Mouse (Mus musculus): Measurements from ENCODE around the gene Scnn1a. TPM values are rescaled to one million over a fixed set of nuclear protein-coding genes. Genes with fewer than 3 reads are reported as not detected.
A peak's percentile ranks its signal among the peaks of the same experiment; 100 is the strongest.
"Not testable (repeated sequence)": the region's sequence is repeated elsewhere in the genome, so short reads cannot be mapped to it uniquely, and the experiment has no call there.

Gene Scnn1a
- polyA plus RNA-seq, 1 experiment from 2014 or later: 1.1 TPM

GRCm38 (mm10) chr6:125294049-125294448, 26.4 kb upstream of the Scnn1a start:
- no peaks in the 10 kb centered on the region for H3K27me3 ChIP-seq (ENCODE audit: insufficient read depth, low read length)
- H3K9ac ChIP-seq (replicated peaks): no peak overlapping the region
- no peaks in the 10 kb centered on the region for H3K4me1 ChIP-seq (ENCODE audit: insufficient read depth)
- no peak overlapping the region for H3K4me2 ChIP-seq (ENCODE audit: low read depth, low read length)
- no peaks in the 10 kb centered on the region for H3K9me3 ChIP-seq (ENCODE audit: low read length)
- TF ChIP-seq CTCF (IDR thresholded peaks at IDR 0.05; ENCODE audit: low read depth): no peak
- TF ChIP-seq EP300 (IDR thresholded peaks at IDR 0.05; ENCODE audit: low read depth): no peak
- 71% methylated on average over 4 of the region's 4 CpGs for WGBS (ENCODE audit: insufficient replicate concordance)
- ATAC-seq (no peak), DNase-seq (no peak)
- no peak overlapping the region for H3K4me3 ChIP-seq (ENCODE audit: low read depth, low read length)
- no peak overlapping the region for H3K27ac ChIP-seq (ENCODE audit: low read depth)
- no peaks in the 10 kb centered on the region for H3K36me3 ChIP-seq (replicated peaks; ENCODE audit: insufficient read depth, low read length)

- no peaks in the 10 kb centered on the region for H3K36me3 ChIP-seq (replicated peaks; ENCODE audit: insufficient read depth, low read length)
- H3K9ac ChIP-seq (replicated peaks): no peak overlapping the region
- no peak for ATAC-seq
- H3K4me1 ChIP-seq (ENCODE audit: insufficient read depth): no peaks in the 10 kb centered on the region
- TF ChIP-seq EP300 (IDR thresholded peaks at IDR 0.05; ENCODE audit: low read depth): no peak
- TF ChIP-seq CTCF (IDR thresholded peaks at IDR 0.05; ENCODE audit: low read depth): no peak
- no peaks in the 10 kb centered on the region for H3K27me3 ChIP-seq (ENCODE audit: insufficient read depth, low read length)
- DNase-seq: no peak
- H3K4me2 ChIP-seq (ENCODE audit: low read depth, low read length): no peak overlapping the region
- no peak overlapping the region for H3K27ac ChIP-seq (ENCODE audit: low read depth)
- no peaks in the 10 kb centered on the region for H3K9me3 ChIP-seq (ENCODE audit: low read length)
- no peak overlapping the region for H3K4me3 ChIP-seq (ENCODE audit: low read depth, low read length)
- 45% methylated on average over 5 of the region's 5 CpGs for WGBS (ENCODE audit: insufficient replicate concordance)
These were observed 23.2 kb upstream of the Scnn1a start for GRCm38 (mm10) chr6:125297149-125297820.

- WGBS (ENCODE audit: insufficient replicate concordance): 70% methylated on average over 1 of the region's 1 CpGs
- H3K36me3 ChIP-seq (replicated peaks; ENCODE audit: insufficient read depth, low read length): no peaks in the 10 kb centered on the region
- TF ChIP-seq CTCF (IDR thresholded peaks at IDR 0.05; ENCODE audit: low read depth): no peak
- TF ChIP-seq EP300 (IDR thresholded peaks at IDR 0.05; ENCODE audit: low read depth): no peak
- no peak overlapping the region for H3K4me3 ChIP-seq (ENCODE audit: low read depth, low read length)
- H3K9ac ChIP-seq (replicated peaks): no peak overlapping the region
- no peaks in the 10 kb centered on the region for H3K27me3 ChIP-seq (ENCODE audit: insufficient read depth, low read length)
- H3K4me1 ChIP-seq (ENCODE audit: insufficient read depth): no peaks in the 10 kb centered on the region
- no peak for ATAC-seq
- H3K4me2 ChIP-seq (ENCODE audit: low read depth, low read length): no peak overlapping the region
- DNase-seq: no peak
- no peak overlapping the region for H3K27ac ChIP-seq (ENCODE audit: low read depth)
- no peaks in the 10 kb centered on the region for H3K9me3 ChIP-seq (ENCODE audit: low read length)
These were observed 19.5 kb upstream of the Scnn1a start for GRCm38 (mm10) chr6:125300982-125301381.

DNA sequence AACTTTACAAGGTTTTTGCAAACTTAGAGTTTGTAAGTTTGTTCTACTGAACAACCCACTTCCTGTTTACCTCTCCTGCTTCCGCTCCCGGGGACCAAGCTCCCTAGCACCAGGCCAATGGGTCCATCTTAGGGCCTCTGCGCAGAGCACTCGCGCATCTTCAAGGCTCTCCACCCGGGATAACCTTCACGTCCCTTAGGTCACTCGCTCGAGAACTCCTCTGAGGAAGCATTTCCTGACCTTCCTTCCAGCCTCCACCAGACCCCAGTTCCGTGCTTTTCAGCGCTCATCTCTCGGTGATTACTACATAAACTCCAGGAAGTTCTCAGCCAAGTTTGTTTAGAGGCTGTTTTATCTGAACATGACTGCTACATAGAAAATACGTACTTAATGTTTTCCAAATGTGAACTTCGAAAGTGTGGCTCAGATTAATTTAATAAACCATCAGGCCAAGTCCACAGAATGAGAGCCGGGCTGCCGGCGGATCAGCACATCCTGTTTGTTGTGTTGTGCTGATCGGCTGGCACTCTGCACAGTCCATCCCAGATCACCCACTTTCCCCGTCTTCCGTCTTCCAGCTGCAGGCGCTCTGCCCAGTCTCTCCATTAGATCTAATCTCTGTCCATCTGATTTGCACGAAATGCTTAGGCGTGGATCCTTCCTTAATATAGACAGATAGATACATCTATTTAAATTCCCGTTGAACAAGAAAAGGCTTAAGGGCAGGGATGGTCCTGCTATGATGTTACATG, 18.1 kb upstream of the Scnn1a start:
- TF ChIP-seq EP300 (IDR thresholded peaks at IDR 0.05; ENCODE audit: low read depth) (no peak), CTCF (IDR thresholded peaks at IDR 0.05; ENCODE audit: low read depth) (no peak)
- no peak overlapping the region for H3K9ac ChIP-seq (replicated peaks)
- no peak overlapping the region for H3K4me3 ChIP-seq (ENCODE audit: low read depth, low read length)
- H3K4me1 ChIP-seq (ENCODE audit: insufficient read depth): no peaks in the 10 kb centered on the region
- H3K36me3 ChIP-seq (replicated peaks; ENCODE audit: insufficient read depth, low read length): peaks cover 6% of the 10 kb centered on the region
- ATAC-seq (peak; percentile 61), DNase-seq (no peak)
- peak overlapping the region; percentile 72 for H3K27ac ChIP-seq (ENCODE audit: low read depth)
- H3K4me2 ChIP-seq (ENCODE audit: low read depth, low read length): no peak overlapping the region
- H3K27me3 ChIP-seq (ENCODE audit: insufficient read depth, low read length): no peaks in the 10 kb centered on the region
- no peaks in the 10 kb centered on the region for H3K9me3 ChIP-seq (ENCODE audit: low read length)
- WGBS (ENCODE audit: insufficient replicate concordance): 79% methylated on average over 24 of the region's 24 CpGs

- Histone ChIP-seq H3K9me3 (ENCODE audit: low read length) (no peaks in the 10 kb centered on the region), H3K27me3 (ENCODE audit: insufficient read depth, low read length) (no peaks in the 10 kb centered on the region), H3K36me3 (replicated peaks; ENCODE audit: insufficient read depth, low read length) (peaks cover 6% of the 10 kb centered on the region), H3K4me1 (ENCODE audit: insufficient read depth) (no peaks in the 10 kb centered on the region), H3K27ac (ENCODE audit: low read depth) (no peak overlapping the region), H3K9ac (replicated peaks) (no peak overlapping the region), H3K4me3 (ENCODE audit: low read depth, low read length) (no peak overlapping the region), H3K4me2 (ENCODE audit: low read depth, low read length) (no peak overlapping the region)
- TF ChIP-seq EP300 (IDR thresholded peaks at IDR 0.05; ENCODE audit: low read depth): no peak
- TF ChIP-seq CTCF (IDR thresholded peaks at IDR 0.05; ENCODE audit: low read depth): no peak
- DNase-seq (no peak), ATAC-seq (no peak)
- 81% methylated on average over 4 of the region's 4 CpGs for WGBS (ENCODE audit: insufficient replicate concordance)
These were observed 17.2 kb upstream of the Scnn1a start for GRCm38 (mm10) chr6:125303242-125303641.

DNA sequence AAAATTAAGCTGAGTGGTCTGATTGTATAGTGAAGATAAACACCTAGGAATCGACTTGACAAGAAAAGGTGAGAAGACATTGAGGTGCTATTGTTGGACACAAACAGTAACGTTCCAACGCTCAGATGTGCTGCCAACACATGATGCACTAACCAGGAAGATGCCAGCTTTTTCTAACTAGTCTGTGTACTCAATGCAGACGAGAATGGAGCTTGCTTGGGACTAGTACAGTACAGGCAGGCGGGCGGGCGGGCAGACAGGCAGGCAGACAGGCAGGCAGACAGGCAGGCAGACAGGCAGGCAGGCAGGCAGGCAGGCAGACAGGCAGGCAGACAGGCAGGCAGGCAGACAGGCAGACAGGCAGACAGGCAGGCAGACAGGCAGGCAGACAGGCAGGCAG, 16.1 kb upstream of the Scnn1a start:
- H3K27me3 ChIP-seq (ENCODE audit: insufficient read depth, low read length); H3K9ac ChIP-seq (replicated peaks); H3K4me1 ChIP-seq (ENCODE audit: insufficient read depth); H3K4me2 ChIP-seq (ENCODE audit: low read depth, low read length); H3K36me3 ChIP-seq (replicated peaks; ENCODE audit: insufficient read depth, low read length); H3K27ac ChIP-seq (ENCODE audit: low read depth); H3K4me3 ChIP-seq (ENCODE audit: low read depth, low read length); ATAC-seq; H3K9me3 ChIP-seq (ENCODE audit: low read length); DNase-seq: not testable (repeated sequence)
- WGBS (ENCODE audit: insufficient replicate concordance): 82% methylated on average over 7 of the region's 7 CpGs

Data from liver, postnatal 0 days (tissue).